Mouse (Mus musculus) frontal cortex, adult (tissue): ENCODE measurements around the gene Usp39.

Experiments
- ATAC-seq: cut with Nextera tagmentation; 2 replicates; pipeline ENCODE4 v1.9.2; 2017; ENCODE audit warnings: mild to moderate bottlenecking, moderate library complexity, mixed read lengths; ENCODE audit not compliant: low TSS enrichment

Gene Usp39

DNA sequence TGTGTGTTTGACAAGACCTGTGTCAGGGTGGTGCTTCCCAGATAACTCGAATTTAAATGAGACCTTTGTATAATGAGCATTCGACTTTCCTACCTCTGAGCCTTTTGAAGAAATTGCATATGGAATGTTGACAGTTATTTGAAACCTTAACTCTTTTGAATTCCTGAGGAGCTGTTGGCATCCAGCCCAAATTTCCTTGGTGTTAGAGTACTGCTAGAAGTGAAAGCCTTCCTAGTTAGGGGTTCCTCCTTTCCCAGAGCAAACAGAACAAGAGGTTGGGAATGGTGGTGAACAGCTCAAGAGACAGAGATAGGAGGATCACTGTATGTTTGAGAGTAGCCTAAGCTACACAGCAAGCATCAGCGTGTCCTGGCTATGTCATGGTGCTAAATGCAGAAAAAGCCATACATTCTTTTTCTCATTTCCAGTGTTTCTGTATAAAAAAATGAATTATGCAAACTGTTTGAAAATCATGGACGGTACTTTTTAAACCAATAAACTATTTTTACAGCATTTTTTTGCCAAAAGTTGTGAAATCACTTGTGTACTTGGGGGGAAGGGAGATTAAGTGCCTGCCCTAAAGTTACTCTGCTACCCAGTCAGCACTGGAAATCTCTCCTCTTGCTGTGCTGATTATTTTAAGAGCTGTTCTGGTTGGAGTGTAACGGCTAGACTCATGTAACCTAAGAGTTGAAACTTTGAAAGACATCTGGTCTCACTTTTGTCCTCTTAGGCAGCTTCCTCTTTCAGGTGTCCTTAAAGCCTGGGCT is 7.8 kb upstream of the Usp39 start:
- ATAC-seq = no peak

- no peak for ATAC-seq
These were observed 5.2 kb upstream of the Usp39 start for GRCm38 (mm10) chr6:72350214-72350613.

DNA sequence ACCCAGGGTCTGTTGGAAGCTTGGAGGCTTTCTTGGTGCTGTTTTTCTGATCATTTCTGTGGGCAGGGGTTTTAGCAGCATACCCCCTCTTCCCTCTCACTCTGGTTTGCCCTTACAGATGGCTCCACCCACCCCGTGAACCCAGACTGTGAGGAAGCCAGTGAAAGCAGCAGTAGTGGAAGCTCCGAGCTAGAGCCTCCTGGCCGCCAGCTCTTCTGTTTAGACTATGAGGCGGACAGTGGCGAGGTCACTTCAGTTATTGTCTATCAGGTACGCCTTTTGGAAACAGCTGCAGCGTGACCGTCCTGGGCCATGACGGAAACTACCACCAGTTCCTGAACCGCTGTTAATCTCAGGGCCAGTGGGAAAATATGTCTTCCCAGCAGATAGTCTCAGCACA is 3.4 kb upstream of the Usp39 start:
- ATAC-seq = no peak

DNA sequence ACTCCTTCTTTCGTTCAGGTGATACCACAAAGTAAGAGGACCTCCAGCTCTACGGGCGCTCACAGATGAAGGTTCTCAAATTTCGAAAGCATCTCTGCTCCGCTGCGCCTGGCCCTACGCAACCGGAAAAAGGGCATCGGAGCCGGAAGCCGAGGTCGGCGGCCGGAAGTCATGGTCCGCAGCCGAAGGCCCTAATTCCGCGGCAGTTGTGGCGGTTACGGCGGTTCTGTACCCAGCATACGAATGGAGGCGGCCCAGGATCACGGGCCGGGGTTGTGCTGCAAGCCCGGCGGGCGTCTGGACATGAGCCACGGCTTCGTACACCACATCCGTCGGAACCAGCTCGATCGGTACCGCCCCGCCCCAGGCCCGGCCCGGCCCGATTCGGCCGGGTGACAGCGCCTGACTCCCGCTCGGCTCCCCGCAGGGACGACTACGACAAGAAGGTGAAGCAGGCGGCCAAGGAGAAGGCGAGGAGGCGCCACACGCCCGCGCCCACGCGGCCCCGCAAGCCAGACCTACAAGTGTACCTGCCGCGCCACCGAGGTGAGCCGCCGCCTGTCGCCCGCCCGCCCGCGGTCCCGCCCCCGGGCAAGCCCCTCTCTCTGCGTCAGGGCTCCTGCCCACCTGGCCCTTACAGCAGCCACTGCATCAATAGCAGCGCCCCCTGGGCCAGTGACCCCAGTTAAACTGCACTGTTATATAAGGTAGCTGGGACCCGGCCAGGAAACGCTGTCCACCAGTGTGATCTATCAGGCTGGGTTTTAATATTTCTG is 2.4 kb upstream of the Usp39 start, which contains the start of gene 0610030E20Rik:
Gene 0610030E20Rik (plus strand): TSS at position 152 of the 776 bp plus-strand sequence.
- ATAC-seq = peak; percentile 71

DNA sequence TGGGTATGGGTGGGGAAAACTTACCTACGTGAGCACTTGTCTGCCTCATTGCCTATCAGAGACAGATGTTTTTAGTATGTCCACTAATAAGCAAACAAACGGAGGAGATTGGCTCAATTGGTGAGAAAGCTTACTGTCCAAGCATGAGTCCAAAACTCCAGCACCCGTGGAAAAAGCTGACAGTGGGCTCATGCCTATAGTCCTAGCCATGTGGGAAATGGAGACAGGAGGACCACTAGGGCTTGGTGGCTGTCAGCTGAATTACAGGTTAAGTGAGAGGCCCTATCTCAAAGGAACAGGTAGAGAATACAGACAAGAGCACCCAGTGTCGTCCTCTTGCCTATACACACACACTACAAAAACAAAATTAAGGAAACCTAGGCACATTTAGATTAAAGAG is 1.3 kb upstream of the Usp39 start:
- ATAC-seq = no peak

- no peak for ATAC-seq
These were observed 649 bp upstream of the Usp39 start for GRCm38 (mm10) chr6:72345633-72346032.

- no peak; the same call in 1 of the 2 replicates for ATAC-seq
These were observed 449 bp downstream of the Usp39 start for GRCm38 (mm10) chr6:72344396-72345073.

DNA sequence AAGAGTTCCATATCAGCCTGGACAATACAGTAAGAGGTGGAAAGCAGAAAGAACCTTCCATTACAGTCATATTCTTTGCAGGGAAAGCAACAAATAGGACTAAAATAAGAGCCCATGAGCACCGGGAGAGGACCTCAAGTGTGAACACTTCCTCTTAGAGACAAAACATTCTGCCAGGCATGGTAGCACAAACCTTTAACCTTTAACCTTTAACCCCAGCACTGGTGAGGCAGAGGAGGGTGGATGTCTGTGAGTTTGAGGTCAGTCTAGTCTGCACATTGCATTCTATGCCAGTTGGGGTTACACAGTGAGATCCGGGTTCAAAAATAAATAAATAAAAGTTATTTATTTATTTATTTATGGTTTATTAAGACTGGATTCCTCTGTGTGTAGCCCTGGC is 4.5 kb downstream of the Usp39 start:
- ATAC-seq = no peak

DNA sequence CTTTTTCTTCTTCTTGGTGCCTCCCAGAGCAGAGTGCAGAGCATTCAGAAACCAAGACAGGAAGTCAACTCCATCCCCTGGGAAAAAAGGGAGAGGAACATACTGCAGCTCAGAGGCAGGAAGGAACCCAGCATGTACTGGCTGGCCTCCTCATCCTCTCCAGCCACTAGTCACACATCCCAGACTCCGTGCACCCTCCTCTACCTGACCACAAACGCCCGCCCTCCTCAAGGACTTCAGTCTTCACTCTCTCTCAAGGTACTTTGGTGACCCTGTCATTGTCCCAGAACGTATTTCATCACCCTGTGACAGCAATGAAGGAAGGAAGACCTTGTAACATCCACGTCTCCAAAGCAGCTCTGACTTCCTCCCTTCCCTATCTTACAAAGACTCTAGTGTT is 11.9 kb downstream of the Usp39 start:
- ATAC-seq = no peak

- ATAC-seq = no peak
These were observed 14.9 kb downstream of the Usp39 start for GRCm38 (mm10) chr6:72330133-72330532.

DNA sequence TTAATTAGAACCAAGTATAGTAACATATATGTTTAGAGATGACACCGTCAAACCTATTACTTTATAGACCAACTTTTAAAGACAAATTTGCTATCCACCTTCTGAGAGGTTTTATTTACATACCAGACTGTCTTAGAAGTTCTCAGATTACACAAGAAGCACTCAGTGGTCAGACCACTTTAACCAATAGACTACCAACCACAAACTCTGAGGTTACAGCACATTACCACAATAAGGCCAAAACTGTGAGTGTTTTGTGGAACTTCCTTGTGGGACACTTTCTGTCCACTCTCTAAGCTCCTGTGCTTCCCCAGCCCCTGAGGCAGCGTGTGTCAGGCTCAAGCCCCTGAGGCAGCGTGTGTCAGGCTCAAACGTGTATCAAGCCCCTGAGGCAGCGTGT is 16.0 kb downstream of the Usp39 start:
- no peak for ATAC-seq

DNA sequence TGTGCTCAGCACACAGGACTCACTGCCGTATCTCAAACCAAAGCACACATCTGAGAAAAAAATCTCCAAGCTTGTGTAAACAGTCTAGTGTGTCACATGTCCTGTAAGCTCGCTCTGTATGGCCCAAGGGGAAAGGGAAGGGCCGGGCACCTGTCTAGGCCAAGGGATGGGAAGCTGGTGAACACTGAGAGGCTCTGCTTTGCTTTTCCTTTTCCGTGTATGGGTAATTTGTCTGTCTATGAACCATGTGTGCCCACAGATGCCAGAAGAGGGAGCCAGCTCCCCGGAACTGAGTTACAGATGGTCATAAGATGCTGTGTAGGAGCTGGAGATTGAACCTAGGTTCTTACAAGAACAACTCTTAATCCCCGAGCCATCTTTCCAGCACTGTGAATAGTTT is 18.7 kb downstream of the Usp39 start:
- peak; percentile 91 for ATAC-seq

DNA sequence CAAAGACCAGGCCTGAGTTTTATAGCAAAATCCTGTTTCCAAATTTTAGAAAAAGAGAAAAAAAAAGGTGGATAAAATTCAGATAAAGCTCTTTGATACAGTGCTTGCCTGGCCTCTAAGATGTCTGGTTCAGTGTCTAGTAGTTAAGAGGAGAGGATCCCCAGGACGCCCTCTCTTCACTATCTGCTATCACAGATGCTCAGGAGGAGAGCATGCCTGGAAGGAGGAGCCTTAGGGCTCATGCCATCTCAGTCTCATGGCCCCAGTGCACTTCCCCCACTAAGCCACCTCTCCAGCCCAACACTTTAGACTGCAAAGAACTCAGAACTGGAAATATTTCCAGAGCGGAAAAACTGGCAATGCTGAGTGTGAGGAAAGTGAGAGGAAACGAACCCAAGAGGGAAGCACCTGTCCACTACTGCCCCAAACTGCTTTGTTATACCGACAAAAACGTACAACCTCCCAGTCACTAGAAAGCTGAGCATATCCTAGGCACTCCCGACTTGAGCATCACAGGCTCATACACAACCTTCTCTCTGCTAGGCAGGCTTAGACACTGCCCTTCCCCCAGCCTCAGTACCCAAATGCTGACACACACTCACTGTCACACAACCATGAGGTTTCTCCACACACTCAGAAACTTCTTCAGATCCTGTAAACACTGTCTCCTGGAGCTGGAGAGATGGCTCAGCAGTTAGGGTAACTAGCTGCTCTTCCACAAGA is 21.0 kb downstream of the Usp39 start:
- no peak for ATAC-seq

GRCm38 (mm10) chr6:72322936-72323335 is 22.0 kb downstream of the Usp39 start:
- ATAC-seq = no peak

DNA sequence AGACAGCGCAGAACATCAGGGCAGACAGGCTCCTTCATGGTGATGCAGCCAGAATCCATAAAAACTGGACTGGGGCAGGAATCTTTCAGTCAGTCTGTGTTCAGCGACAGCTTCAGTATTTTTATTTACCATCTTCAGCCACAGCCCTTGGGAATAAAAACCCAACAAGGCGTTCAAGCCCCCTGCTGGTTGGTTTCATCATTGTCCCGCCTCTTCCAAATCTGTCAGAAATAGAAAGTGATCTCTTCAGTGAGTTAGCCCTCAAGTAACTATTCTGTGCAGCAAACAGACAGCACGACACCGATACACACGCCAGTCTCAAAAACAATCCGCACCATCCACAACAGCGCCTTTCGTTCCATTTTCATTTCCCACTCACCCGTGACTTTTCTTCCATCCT is 26.0 kb downstream of the Usp39 start:
- ATAC-seq = peak; percentile 79

- peak; percentile 33; the same call in 1 of the 2 replicates for ATAC-seq
These were observed 26.5 kb downstream of the Usp39 start for GRCm38 (mm10) chr6:72318440-72318839.

- no peak for ATAC-seq
These were observed 28.9 kb downstream of the Usp39 start for GRCm38 (mm10) chr6:72316044-72316443.

GRCm38 (mm10) chr6:72315384-72315783 is 29.6 kb downstream of the Usp39 start:
- ATAC-seq = no peak

DNA sequence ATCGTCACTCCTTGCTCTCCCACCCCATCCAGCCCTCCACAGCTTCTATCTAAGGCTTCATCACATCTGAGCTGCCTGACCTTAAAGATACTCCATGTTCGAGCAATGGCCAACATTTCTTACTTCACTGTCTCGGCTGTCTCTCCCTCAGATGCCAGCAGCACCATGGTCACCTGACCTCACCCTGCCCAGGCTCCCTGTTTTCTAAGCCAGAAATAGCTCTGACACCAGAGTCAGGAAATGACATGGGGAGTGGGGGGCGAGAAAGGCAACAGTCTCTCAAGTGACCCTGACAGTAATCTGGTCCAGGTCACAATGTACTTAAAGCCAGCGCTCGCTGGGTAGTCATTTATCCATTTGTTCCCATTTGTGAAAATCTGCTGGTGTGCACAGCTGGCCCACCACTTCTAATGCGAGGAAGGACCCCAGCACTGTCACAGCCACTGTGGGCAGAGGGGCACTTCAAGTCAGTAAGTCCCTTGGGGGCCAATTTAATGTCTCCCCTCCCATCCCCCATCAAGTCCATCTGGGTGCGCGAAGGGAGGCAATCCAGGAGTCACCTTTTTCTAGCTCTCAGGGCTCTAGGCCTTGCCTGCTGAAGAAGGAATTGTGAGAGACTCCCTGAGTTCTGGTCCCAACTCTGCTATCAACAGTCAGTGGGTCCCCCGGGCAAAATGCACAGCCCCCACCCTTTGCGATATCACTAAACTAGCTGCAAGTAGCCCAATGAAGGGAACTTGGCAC is 31.7 kb downstream of the Usp39 start:
- ATAC-seq = no peak

DNA sequence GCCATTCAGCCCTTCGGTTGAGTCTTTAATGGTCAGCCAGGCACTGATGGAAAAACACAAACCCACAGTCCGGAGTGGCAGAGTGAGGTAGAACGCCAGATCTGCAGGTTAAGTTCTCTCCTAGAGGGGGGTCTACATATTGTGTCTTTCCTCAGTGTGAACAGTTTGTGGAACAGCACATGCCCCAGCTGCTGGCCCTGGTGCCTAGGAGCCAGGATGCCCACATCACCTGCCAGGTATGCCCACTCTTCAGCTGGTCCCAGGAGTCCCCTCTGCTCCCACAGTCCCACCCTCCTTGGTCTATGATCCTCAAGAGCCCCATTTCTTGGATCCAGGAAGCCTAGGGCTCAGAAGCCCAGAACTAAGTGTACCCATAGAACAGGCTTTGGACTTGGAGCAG is 32.8 kb downstream of the Usp39 start:
- ATAC-seq = no peak

GRCm38 (mm10) chr6:72303510-72303909 is 41.5 kb downstream of the Usp39 start:
- no peak for ATAC-seq
